Mouse (Mus musculus): ENCODE results near the gene Nek7. TPM values are rescaled to one million over a fixed set of nuclear protein-coding genes. Genes with fewer than 3 reads are reported as not detected.

Gene Nek7
- polyA plus RNA-seq, 1 experiment from 2014 or later = 13.1 TPM

DNA sequence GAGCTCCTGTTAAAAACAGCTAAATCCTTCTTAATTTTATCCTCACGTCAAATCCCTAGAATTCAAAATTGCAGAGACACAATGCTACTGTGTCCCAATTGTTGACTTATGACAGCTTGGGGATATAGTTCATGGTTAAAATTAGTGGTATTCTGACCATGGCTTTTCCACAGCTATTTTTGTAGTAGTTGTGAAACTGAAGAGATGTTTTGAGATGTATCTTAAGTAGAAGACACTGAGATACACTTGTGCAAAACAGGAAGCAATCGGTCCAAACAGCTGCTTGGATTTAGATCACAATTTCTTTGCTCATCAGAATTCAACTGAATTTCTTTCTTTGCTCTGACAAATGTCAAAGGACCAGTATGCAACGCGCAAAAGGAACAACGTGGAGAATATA is 2.9 kb upstream of the Nek7 start:
- Histone ChIP-seq H3K4me2 (no peak overlapping the region), H3K27me3 (no peaks in the 10 kb centered on the region), H3K4me3 (no peak overlapping the region), H3K27ac (no peak overlapping the region), H3K36me3 (no peaks in the 10 kb centered on the region), H3K9me3 (no peaks in the 10 kb centered on the region), H3K9ac (no peak overlapping the region), H3K4me1 (replicated peaks) (peaks cover 8% of the 10 kb centered on the region)
- 91% methylated on average over 5 of the region's 5 CpGs for WGBS
- ATAC-seq (ENCODE audit: low FRiP score) = no peak

DNA sequence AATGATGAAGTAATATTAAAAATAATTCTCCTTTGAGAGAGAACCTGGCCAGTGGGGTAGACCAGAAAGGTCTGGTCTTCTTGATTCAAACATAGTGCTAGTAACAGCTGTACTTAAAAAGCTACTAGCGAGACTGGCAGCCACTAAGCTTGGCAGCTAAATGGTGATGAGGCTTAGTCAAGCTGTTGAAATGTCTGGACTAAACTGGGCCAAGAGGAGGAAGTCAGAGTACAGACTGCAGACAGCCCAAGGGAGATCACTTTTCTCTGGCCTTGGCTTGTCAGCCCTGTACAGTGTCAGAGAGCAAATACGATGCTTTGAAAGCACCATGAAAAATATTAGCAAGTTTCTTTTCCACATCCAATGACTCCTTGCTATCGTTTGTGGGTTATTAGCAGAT is 2.5 kb upstream of the Nek7 start:
- no peaks in the 10 kb centered on the region for H3K27me3 ChIP-seq
- 85% methylated on average over 3 of the region's 3 CpGs for WGBS
- no peak overlapping the region for H3K27ac ChIP-seq
- no peak overlapping the region for H3K4me3 ChIP-seq
- no peaks in the 10 kb centered on the region for H3K9me3 ChIP-seq
- no peak overlapping the region for H3K4me2 ChIP-seq
- peaks cover 11% of the 10 kb centered on the region for H3K4me1 ChIP-seq (replicated peaks)
- no peaks in the 10 kb centered on the region for H3K36me3 ChIP-seq
- H3K9ac ChIP-seq = no peak overlapping the region
- no peak for ATAC-seq (ENCODE audit: low FRiP score)

DNA sequence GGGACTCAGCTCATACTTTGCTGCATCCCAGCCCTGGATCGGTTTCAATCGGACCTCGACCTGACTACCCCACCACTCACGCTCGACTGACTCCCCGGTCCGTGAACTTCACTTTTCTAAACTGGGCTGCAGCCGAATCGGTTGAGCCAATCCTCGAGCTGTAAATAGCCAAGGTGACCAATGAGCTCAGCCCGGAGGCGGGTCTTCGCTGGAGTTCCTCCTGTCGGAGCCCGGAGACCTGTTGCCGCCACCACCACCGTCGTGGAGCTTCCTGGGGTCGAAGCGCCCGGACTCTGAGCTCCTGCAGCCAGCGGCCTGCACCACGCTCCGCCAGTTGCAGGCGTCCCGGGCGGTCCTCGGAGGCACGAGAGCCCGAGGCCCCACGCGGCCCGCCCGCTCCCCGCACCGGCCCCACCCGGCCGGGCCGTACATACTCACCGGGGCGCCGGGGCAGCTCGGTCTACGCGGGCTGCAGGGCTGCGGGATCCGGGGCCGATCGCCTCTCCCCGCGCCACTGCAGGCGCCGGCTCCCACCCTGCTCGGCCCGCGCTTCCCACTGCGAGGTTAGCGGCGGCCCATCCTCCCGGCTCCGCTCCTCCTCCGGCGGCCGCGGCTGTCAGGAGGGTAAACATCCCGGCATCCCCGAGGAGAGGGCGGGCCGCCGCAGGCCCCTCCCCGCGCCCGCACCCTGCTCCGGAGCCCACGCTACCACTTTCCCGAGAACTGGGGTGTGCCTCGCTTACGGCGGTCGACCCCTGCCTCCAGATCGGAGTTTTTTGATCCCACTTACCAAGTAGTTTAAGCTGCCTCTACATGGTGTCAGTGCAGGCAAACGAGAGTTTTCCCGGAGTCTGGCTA is 598 bp downstream of the Nek7 start:
- H3K4me2 ChIP-seq = peak overlapping the region; percentile 76
- ATAC-seq (ENCODE audit: low FRiP score) = peak; percentile 97
- peak overlapping the region; percentile 82 for H3K27ac ChIP-seq
- H3K9me3 ChIP-seq = no peaks in the 10 kb centered on the region
- WGBS = under 1% methylated on average over 80 of the region's 83 CpGs
- no peaks in the 10 kb centered on the region for H3K36me3 ChIP-seq
- H3K27me3 ChIP-seq = no peaks in the 10 kb centered on the region
- peaks cover 13% of the 10 kb centered on the region for H3K4me1 ChIP-seq (replicated peaks)
- H3K9ac ChIP-seq = peak overlapping the region; percentile 71
- peak overlapping the region; percentile 78 for H3K4me3 ChIP-seq

DNA sequence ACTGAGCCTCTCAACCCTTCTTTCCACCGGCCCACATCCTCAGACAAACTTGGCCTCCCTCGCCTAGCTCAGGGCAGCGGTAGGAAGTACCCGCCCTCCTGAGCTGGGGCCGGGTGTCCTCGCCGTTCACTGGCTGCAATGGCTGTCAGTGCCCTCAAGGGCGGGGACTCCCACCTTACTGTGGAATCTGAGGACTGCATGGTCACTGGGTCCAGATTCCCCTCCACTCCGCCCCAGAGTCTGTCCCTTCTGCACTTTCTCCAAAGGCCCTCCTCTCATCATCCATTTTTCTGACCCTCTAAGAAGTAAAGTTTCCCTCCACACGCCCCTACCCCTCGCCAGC is 2.0 kb downstream of the Nek7 start:
- H3K9me3 ChIP-seq = no peaks in the 10 kb centered on the region
- no peaks in the 10 kb centered on the region for H3K27me3 ChIP-seq
- peak overlapping the region; percentile 76 for H3K4me2 ChIP-seq
- H3K4me1 ChIP-seq (replicated peaks) = peaks cover 13% of the 10 kb centered on the region
- H3K9ac ChIP-seq = peak overlapping the region; percentile 60
- 1% methylated on average over 11 of the region's 11 CpGs for WGBS
- ATAC-seq (ENCODE audit: low FRiP score) = peak; percentile 75
- H3K27ac ChIP-seq = peak overlapping the region; percentile 12
- no peaks in the 10 kb centered on the region for H3K36me3 ChIP-seq
- H3K4me3 ChIP-seq = peak overlapping the region; percentile 78

DNA sequence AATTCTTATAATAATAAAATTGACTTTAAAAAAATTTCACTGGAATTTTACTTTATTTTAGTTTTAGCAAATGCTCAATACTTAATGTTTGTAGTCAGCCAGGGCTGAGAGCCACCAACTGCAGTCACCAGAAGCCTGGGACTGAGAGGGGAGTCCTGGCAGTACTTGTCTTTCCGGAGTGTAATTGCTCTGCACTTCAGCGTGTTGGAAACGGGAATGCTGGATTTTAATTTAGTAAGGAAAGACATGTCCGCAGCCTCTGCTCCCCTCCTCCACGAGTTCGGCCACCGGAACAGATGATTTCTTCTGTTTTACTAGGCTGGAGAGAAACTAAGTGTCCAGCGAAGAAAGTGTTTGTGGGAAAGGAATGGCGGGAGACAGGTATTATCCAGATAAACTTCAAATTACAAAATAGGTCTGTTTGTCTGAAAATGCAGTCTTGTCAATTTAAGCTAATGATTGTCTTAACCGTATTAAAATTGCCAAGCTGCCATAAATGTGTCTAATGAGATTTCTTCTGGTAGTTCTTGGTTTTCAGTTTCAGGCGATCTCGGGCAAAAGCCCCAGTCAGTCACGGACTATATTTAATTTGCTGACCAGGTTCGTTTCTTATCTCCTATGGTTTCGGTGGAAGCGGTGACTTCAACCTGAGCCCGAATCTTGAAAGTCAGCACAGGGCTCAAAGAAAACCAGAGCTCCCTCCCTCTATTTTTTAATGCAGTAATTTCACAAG is 2.5 kb downstream of the Nek7 start:
- peak overlapping the region; percentile 12; the same call in 1 of the 2 replicates for H3K27ac ChIP-seq
- WGBS = 19% methylated on average over 17 of the region's 17 CpGs
- H3K9ac ChIP-seq = peak overlapping the region; percentile 60

DNA sequence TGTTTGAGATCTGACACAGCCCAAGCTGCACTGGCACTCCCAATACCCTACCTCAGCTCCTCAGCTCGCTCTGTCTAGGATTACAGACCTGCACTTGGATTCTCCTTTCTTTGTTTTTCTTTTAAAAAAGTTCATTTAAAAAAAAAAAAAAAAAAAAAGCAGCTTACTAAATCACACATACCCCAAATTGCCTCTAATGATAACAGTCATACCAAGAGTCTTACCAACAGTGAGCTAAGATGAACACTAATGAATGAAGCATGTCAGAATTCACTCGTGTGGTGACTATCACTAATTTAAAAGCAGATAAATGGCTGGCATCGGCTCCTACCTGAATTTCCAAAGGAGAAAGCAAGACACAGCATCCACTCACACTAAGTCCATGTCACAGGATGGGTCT is 4.6 kb downstream of the Nek7 start:
- Histone ChIP-seq H3K27ac (no peak overlapping the region), H3K4me1 (replicated peaks) (peaks cover 13% of the 10 kb centered on the region), H3K4me2 (no peak overlapping the region), H3K27me3 (no peaks in the 10 kb centered on the region), H3K4me3 (no peak overlapping the region), H3K36me3 (no peaks in the 10 kb centered on the region), H3K9ac (no peak overlapping the region), H3K9me3 (no peaks in the 10 kb centered on the region)
- ATAC-seq (ENCODE audit: low FRiP score) = no peak
- WGBS = 73% methylated on average over 3 of the region's 3 CpGs

More for the DNA sequence above, 2.5 kb downstream of the Nek7 start:
- Histone ChIP-seq H3K4me3 (peak overlapping the region; percentile 78), H3K4me1 (replicated peaks) (peaks cover 13% of the 10 kb centered on the region), H3K36me3 (no peaks in the 10 kb centered on the region), H3K27me3 (no peaks in the 10 kb centered on the region), H3K4me2 (peak overlapping the region; percentile 76), H3K9me3 (no peaks in the 10 kb centered on the region)
- no peak for ATAC-seq (ENCODE audit: low FRiP score)

DNA sequence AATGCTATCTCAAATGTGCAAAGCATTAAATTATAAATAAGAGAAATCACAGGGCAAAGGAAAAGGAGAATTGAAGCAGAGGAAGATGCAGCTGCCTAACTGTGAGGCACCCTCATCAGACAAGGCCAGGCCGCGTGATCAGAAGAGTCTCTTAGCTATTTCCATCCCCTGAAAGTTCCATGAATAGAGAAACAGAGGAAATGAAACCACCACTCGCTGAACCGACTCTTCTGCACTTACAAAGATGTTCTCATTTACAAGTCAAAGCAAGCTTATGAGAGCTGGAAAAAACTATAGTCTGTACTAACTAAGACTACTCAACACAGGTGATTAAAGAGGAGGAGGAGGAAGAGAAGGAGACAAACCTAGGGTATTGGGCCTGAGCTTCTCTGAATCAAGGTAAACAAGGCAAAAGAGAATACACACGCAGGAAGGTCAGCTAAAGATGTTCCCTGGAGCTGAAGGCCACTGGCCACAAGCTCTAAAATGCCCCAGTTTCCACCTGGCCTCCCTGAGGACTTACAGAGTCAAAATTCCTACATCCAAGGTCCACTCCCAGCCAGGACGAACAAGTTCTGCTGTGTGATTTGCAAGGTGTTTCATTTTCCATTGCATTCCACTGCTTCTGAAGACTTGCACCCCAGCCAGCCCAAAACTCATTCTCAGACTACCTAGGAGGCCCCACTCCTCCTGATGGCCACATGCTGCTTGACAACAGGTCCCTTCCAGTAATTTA is 5.2 kb downstream of the Nek7 start:
- 69% methylated on average over 6 of the region's 6 CpGs for WGBS
- no peaks in the 10 kb centered on the region for H3K9me3 ChIP-seq
- H3K4me1 ChIP-seq (replicated peaks) = peaks cover 13% of the 10 kb centered on the region

DNA sequence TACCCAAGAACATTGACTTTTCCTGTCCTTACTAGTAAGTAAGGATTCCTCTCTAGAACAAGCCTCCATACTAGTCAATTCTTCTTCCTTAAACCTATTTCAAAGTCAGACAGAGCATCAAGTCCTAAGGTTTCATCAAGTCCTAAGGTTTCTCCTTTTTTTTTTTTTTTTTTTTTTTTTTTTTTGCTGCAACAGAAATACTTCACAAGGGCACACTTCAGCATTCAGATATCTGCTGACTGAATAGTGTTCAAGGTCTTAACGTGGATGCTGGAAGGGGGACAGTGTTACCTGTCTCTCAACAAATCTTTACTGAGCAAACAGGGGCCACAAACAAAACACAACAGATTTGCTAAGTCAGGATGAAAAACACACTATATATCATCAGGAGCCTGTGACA is 7.8 kb downstream of the Nek7 start:
- Histone ChIP-seq H3K36me3 (no peaks in the 10 kb centered on the region), H3K27me3 (no peaks in the 10 kb centered on the region), H3K9ac (no peak overlapping the region), H3K9me3 (no peaks in the 10 kb centered on the region), H3K4me2 (no peak overlapping the region), H3K4me3 (no peak overlapping the region), H3K4me1 (replicated peaks) (no peaks in the 10 kb centered on the region), H3K27ac (no peak overlapping the region)
- ATAC-seq (ENCODE audit: low FRiP score) = no peak
- WGBS = 97% methylated on average over 1 of the region's 1 CpGs

More for the DNA sequence above, 5.2 kb downstream of the Nek7 start:
- no peak overlapping the region for H3K4me3 ChIP-seq
- no peak overlapping the region; the same call in 1 of the 2 replicates for H3K27ac ChIP-seq
- ATAC-seq (ENCODE audit: low FRiP score) = no peak
- no peaks in the 10 kb centered on the region for H3K36me3 ChIP-seq
- H3K27me3 ChIP-seq = no peaks in the 10 kb centered on the region
- no peak overlapping the region for H3K4me2 ChIP-seq
- no peak overlapping the region for H3K9ac ChIP-seq

DNA sequence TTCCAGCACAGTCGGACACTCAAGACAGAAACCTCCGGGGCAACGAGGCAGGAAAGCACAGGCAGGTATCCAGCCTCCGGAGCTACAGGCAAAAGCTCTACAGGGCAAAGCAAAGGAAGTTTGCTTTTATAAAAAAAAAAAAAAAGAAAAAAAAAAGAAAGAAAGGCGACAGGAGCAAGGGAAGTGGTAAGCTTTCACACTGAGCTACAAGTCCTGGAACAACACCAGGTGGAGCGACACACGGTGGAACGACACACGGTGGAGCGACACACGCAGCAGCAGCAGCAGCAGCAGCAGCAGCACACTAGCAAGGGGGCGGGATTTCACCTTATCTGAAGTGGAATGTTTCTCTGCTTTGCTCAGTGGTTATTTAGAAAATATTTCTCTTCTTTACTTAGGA is 10.8 kb downstream of the Nek7 start:
- H3K9ac ChIP-seq = no peak overlapping the region
- H3K4me3 ChIP-seq = no peak overlapping the region
- no peaks in the 10 kb centered on the region for H3K27me3 ChIP-seq
- no peak for ATAC-seq (ENCODE audit: low FRiP score)
- no peaks in the 10 kb centered on the region for H3K36me3 ChIP-seq
- H3K27ac ChIP-seq = no peak overlapping the region
- 92% methylated on average over 12 of the region's 12 CpGs for WGBS
- no peaks in the 10 kb centered on the region for H3K9me3 ChIP-seq
- H3K4me1 ChIP-seq (replicated peaks) = no peaks in the 10 kb centered on the region
- H3K4me2 ChIP-seq = no peak overlapping the region

DNA sequence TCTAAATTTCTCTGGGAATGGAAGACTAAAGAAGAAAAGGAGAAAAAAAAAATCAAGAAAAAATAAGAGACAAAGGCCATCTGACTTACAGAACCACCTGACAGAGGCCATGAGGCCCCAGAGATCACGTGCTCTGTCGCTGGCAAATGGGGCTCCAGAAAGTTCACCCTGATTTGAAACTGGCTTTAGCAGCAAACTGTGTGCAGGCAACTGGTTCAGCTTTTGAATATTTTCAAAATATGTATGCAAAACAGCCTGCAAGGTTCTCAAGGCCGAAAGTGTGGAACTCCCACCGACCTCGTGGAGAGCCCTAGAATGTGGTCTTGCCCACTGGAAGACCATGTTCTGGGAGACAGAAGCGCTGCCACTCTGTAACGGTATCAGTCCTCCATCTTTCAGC is 11.6 kb downstream of the Nek7 start:
- Histone ChIP-seq H3K4me1 (replicated peaks) (no peaks in the 10 kb centered on the region), H3K4me3 (no peak overlapping the region), H3K4me2 (no peak overlapping the region), H3K27me3 (no peaks in the 10 kb centered on the region), H3K27ac (no peak overlapping the region), H3K36me3 (no peaks in the 10 kb centered on the region), H3K9me3 (no peaks in the 10 kb centered on the region), H3K9ac (no peak overlapping the region)
- ATAC-seq (ENCODE audit: low FRiP score) = no peak
- 95% methylated on average over 7 of the region's 7 CpGs for WGBS

DNA sequence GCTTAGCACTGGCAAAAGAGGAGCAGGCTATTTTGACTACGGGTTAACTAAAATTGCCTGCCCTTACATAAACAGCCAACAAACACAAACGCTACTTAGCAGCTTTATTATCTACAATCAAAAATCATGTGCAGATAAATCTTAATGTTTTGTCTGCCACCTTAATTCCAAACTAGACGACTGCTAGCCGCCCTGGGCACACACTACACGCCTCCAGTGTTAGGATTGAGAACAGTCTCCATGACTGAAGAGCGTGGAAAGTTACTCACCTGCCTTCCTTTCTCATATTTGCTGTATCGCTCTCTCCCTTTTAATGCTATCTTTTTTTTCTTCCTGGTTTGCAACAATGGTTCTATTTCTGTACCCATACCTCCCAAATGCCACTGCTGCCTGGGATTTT is 12.1 kb downstream of the Nek7 start:
- Histone ChIP-seq H3K27me3 (no peaks in the 10 kb centered on the region), H3K9ac (no peak overlapping the region), H3K36me3 (no peaks in the 10 kb centered on the region), H3K9me3 (no peaks in the 10 kb centered on the region), H3K27ac (no peak overlapping the region), H3K4me3 (no peak overlapping the region), H3K4me2 (no peak overlapping the region), H3K4me1 (replicated peaks) (no peaks in the 10 kb centered on the region)
- WGBS = 96% methylated on average over 7 of the region's 7 CpGs
- no peak for ATAC-seq (ENCODE audit: low FRiP score)

DNA sequence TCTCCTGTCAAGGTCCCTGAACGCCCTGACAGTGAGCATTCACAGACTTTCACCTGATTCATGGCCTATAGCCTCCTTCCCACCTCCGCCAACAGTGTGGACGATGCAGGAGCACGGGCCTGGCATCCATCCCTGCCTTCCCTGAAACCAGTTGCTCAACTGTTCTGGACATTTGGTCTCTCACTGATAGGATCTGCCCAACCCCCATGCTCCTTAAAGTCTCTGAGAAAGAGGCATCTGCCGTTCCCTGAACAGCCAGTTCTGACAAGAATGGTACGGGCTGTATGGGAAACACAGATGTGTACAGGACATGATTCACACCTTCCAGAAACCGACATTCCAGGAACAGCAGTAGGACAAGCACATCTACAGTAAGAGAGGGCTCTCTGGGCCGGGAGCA is 13.2 kb downstream of the Nek7 start:
- Histone ChIP-seq H3K4me2 (no peak overlapping the region), H3K27me3 (no peaks in the 10 kb centered on the region), H3K36me3 (no peaks in the 10 kb centered on the region), H3K27ac (no peak overlapping the region), H3K9ac (no peak overlapping the region), H3K9me3 (no peaks in the 10 kb centered on the region), H3K4me1 (replicated peaks) (no peaks in the 10 kb centered on the region), H3K4me3 (no peak overlapping the region)
- 89% methylated on average over 8 of the region's 8 CpGs for WGBS
- ATAC-seq (ENCODE audit: low FRiP score) = no peak
